Mouse (Mus musculus) spleen, adult 2 months (tissue): ENCODE results near the gene Enah.

Source experiments
- CTCF ChIP-seq: fragments of 200-500 bp; IDR thresholded peaks from 2 replicates; pipeline ENCODE4 v1.5.1; 2011; ENCODE audit warnings: mild to moderate bottlenecking, inconsistent platforms; ENCODE audit not compliant: insufficient read depth, insufficient read length, insufficient replicate concordance; ENCODE audit errors: extremely low read depth
- POLR2A ChIP-seq: fragments of 200-500 bp; IDR thresholded peaks from 2 replicates; pipeline ENCODE4 v1.6.1; 2011; ENCODE audit warnings: low read depth, low read length, inconsistent platforms

DNA sequence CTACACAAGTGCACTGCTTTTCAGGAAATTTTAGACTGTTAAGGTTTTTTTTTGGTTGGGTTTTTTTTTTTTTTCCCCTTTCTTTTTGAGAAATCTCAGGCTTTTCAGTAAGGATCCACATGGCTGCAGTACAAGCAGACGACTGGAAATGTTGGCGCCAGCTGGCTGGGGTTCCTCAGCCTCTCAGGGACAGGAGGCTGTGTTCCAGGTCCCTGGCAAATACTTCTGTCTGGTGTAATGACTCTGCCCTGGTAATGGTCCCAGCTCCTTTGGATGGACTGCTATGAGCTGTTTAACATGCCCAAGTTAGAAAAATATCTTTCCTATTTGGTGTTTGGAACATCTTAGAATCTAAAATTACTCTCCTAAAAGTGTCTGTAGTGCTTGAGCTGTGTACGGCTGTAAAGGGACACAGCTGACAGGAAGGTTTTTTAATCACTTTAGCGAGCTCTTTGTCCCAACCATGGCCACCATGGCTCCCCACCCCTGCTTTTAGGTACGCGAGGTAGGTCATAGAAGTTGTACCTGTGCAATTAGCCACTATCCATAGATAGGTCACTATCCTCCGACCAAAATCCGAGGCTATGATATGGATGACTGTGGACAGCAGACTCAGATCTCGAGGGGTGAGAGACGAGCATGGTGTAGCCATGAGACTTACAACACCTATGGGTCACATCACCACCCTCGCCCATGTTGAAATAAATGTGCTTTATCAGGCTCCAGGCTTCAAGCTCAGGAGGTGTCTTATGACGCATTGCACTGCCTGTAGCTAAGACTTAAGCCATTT is 168.1 kb downstream of the Enah start:
- no peak for TF ChIP-seq CTCF
- no peak for TF ChIP-seq POLR2A
